In the genomic region with DNA sequence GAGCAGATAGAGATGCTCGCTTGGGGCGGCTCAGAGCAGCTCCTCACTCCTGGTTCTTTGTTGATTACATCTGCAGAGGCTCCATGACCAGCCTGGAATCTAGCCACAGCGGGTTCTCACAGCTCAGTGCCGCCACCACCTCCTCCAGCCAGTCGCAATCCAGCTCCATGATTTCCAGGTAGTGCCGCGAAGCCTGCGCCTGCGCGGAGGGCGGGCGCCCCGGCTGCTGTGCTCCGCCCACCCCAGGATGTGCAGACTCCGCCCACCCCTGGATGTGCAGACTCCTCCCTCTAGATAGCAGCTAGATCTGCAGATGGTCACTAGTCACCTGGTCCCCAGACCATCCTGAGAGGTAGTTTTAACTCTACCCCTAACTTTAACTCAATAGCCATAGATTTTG, we compare ENCODE assay signal across 9 mouse cellular contexts. TPM values are rescaled to one million over a fixed set of nuclear protein-coding genes. Genes with fewer than 3 reads are reported as not detected.
DNase-seq lines count a peak whose midpoint lies in the region; ATAC-seq lines count a peak whose summit lies in the region.
"Had no signal": no experiment of that assay in that cellular context is flagged by ENCODE, and none has a peak within 500 bp of the region (broad histone marks: within the 10 kb centered on the region; RNA-seq: fewer than 3 reads in every experiment).

No protein-coding gene starts in this region.

- no peaks in the 10 kb centered on the region for H3K9me3 ChIP-seq in heart, embryonic 12.5 days (replicated peaks)
- no peaks in the 10 kb centered on the region for H3K9me3 ChIP-seq in heart, embryonic 11.5 days (replicated peaks; ENCODE audit: control insufficient read depth, low read length)
- H3K9me3 ChIP-seq in liver, embryonic 15.5 days (replicated peaks), result no peaks in the 10 kb centered on the region
- H3K9me3 ChIP-seq: G1E had no signal

- 0 out of 2 replicates have a peak overlapping the region, but pooled peaks have one; percentile 5 for H3K4me2 ChIP-seq in heart, embryonic 12.5 days
- H3K4me2 ChIP-seq in heart, embryonic 11.5 days, result no peak overlapping the region
- H3K4me2 ChIP-seq in liver, embryonic 15.5 days, result no peak overlapping the region

- WGBS in heart, embryonic 12.5 days, result 26% methylated on average over 13 of the region's 15 CpGs
- 11% methylated on average over 15 of the region's 15 CpGs for WGBS in heart, embryonic 11.5 days (ENCODE audit: insufficient replicate concordance)
- WGBS in liver, embryonic 15.5 days (ENCODE audit: insufficient replicate concordance), result 58% methylated on average over 15 of the region's 15 CpGs

- no peaks in the 10 kb centered on the region for H3K27me3 ChIP-seq in heart, embryonic 12.5 days (replicated peaks)
- H3K27me3 ChIP-seq in heart, embryonic 11.5 days (ENCODE audit: control insufficient read depth, insufficient read depth, low read length), result 0 out of 2 replicates have a peak, but pooled peaks cover 2% of the 10 kb centered on the region
- no peaks in the 10 kb centered on the region for H3K27me3 ChIP-seq in liver, embryonic 15.5 days

- peaks cover 76% of the 10 kb centered on the region for H3K36me3 ChIP-seq in heart, embryonic 12.5 days
- peaks cover 25% of the 10 kb centered on the region for H3K36me3 ChIP-seq in heart, embryonic 11.5 days (ENCODE audit: control insufficient read depth, insufficient read depth, low read length)
- peaks cover 32% of the 10 kb centered on the region for H3K36me3 ChIP-seq in liver, embryonic 15.5 days (replicated peaks)

- peak; percentile 25; the same call in 1 of the 2 replicates for ATAC-seq in heart, embryonic 12.5 days (ENCODE audit: insufficient number of reproducible peaks, low FRiP score)
- ATAC-seq in heart, embryonic 11.5 days (replicated peaks; ENCODE audit: insufficient number of reproducible peaks, low FRiP score, low TSS enrichment), result no peak
- ATAC-seq in liver, embryonic 15.5 days (ENCODE audit: insufficient read depth), result peak; percentile 40
- no peak for ATAC-seq in erythroid progenitor cell, adult 5-6 weeks (replicated peaks; ENCODE audit: low FRiP score, poor library complexity, severe bottlenecking)

- DNase-seq in brain, adult 2 months (ENCODE audit: low read depth, low spot score), result peak; percentile 82
- peak; percentile 26 for DNase-seq in hindlimb bud, embryonic 11.5 days (ENCODE audit: extremely low spot score, low read depth, low spot score)
- DNase-seq in urinary bladder, postnatal 10 days (ENCODE audit: low spot score), result no peak
- DNase-seq in adrenal gland, postnatal 4 days (ENCODE audit: low spot score in 2 of 2), result no peak

- no peak overlapping the region for H3K9ac ChIP-seq in heart, embryonic 12.5 days
- no peak overlapping the region for H3K9ac ChIP-seq in heart, embryonic 11.5 days (ENCODE audit: low read depth, low read length)
- no peak overlapping the region for H3K9ac ChIP-seq in liver, embryonic 15.5 days

- peaks cover 56% of the 10 kb centered on the region for H3K4me1 ChIP-seq in heart, embryonic 12.5 days (replicated peaks)
- peaks cover 21% of the 10 kb centered on the region for H3K4me1 ChIP-seq in heart, embryonic 11.5 days (ENCODE audit: control insufficient read depth, insufficient read depth, low read length)
- no peaks in the 10 kb centered on the region; the same call in 1 of the 2 replicates for H3K4me1 ChIP-seq in liver, embryonic 15.5 days (replicated peaks)

- H3K27ac ChIP-seq in heart, embryonic 12.5 days (ENCODE audit: poor library complexity, severe bottlenecking), result no peak overlapping the region
- H3K27ac ChIP-seq in heart, embryonic 11.5 days (ENCODE audit: low read depth, low read length), result no peak overlapping the region
- H3K27ac ChIP-seq in liver, embryonic 15.5 days (replicated peaks), result no peak overlapping the region

- no peak overlapping the region for H3K4me3 ChIP-seq in heart, embryonic 12.5 days
- H3K4me3 ChIP-seq in heart, embryonic 11.5 days (ENCODE audit: low read depth, low read length), result no peak overlapping the region
- no peak overlapping the region for H3K4me3 ChIP-seq in liver, embryonic 15.5 days (replicated peaks)

RNA-seq across cellular contexts. Expression of gene Sec14l1, which starts 41.8 kb away (rescaled TPM):
- 53.4 and 56.6 TPM in 2 replicates for polyA plus RNA-seq in heart, embryonic 12.5 days (2016; fragmentation: Nextera tagmentation; extraction: Ambion mirVana)
- 32.6 and 39.4 TPM in 2 replicates for polyA plus RNA-seq in heart, embryonic 11.5 days (2014; fragmentation: Nextera tagmentation; extraction: Ambion mirVana)
- polyA plus RNA-seq in liver, embryonic 15.5 days (2015; fragmentation: Nextera tagmentation; extraction: Ambion mirVana), result 18.0 and 20.4 TPM in 2 replicates
- total RNA-seq in erythroid progenitor cell, adult 5-6 weeks (2015; ENCODE audit: low replicate concordance), result 27.4 and 32.3 TPM in 2 replicates
- total RNA-seq in erythroid progenitor cell, adult 5-6 weeks (2017; ENCODE audit: low replicate concordance), result 41.3 and 44.3 TPM in 2 replicates
- total RNA-seq in adrenal gland, postnatal 4 days (2021), result 100 to 1,000 TPM; 171 to 174 TPM

RNA-seq across cellular contexts. Expression of gene Sept9, which starts 42.7 kb away (rescaled TPM):
- 102 and 103 TPM in 2 replicates for polyA plus RNA-seq in heart, embryonic 12.5 days (2016; fragmentation: Nextera tagmentation; extraction: Ambion mirVana)
- polyA plus RNA-seq in heart, embryonic 11.5 days (2014; fragmentation: Nextera tagmentation; extraction: Ambion mirVana), result 78.9 and 104 TPM in 2 replicates
- polyA plus RNA-seq in liver, embryonic 15.5 days (2015; fragmentation: Nextera tagmentation; extraction: Ambion mirVana), result 41.0 and 41.9 TPM in 2 replicates
- total RNA-seq in erythroid progenitor cell, adult 5-6 weeks (2015; ENCODE audit: low replicate concordance), result 15.1 and 20.5 TPM in 2 replicates
- total RNA-seq in erythroid progenitor cell, adult 5-6 weeks (2017; ENCODE audit: low replicate concordance), result 16.0 and 18.6 TPM in 2 replicates
- total RNA-seq in adrenal gland, postnatal 4 days (2021), result 100 to 1,000 TPM; 158 to 171 TPM

Comparison
In these comparisons a context has a peak if more than half of its experiments do, and no peak if none do; other contexts are left out.
1. ATAC-seq: peak in heart, embryonic 12.5 days (single experiment) and liver, embryonic 15.5 days (single experiment); none in heart, embryonic 11.5 days (single experiment) and erythroid progenitor cell, adult 5-6 weeks (single experiment).
2. DNase-seq: peak in brain, adult 2 months (single experiment) and hindlimb bud, embryonic 11.5 days (single experiment); none in urinary bladder, postnatal 10 days (single experiment) and adrenal gland, postnatal 4 days (0 of 2).